Mouse (Mus musculus): Measurements from ENCODE around the gene Hadhb.

DNA sequence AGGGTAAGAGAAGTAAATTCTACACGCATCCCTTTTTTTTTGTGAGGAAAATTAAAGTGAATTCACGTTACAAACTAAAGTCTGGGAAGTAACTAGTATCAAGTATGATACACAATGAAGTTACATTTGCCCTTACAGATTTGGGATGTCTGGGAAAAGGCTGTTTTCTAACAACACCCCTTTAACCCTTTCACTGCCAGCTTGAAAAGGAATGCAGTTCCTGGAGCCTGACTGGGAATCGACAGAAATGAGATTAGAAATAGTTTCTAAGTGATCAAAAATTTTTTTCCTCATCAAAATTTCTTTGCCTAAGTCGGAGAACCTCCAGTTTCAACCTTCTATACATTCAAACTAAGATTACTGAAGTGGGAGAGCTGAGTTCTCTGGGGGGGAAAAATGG is 1.0 kb upstream of the Hadhb start:
- TF ChIP-seq CTCF (IDR thresholded peaks at IDR 0.05) (no peak), POLR2A (IDR thresholded peaks at IDR 0.05; ENCODE audit: insufficient read depth, low read depth, low read length) (no peak)

Measured in heart, adult 2 months (tissue).